Mouse (Mus musculus) stomach, embryonic 14.5 days (tissue): ENCODE results near the gene Mib2. TPM values are rescaled to one million over a fixed set of nuclear protein-coding genes. Genes with fewer than 3 reads are reported as not detected.

Experiments
- ATAC-seq: fragments of 200-750 bp; cut with Nextera tagmentation; 2 replicates; pipeline ENCODE4 v1.8.0; 2017; ENCODE audit warnings: low read depth, moderate TSS enrichment; ENCODE audit not compliant: insufficient number of reproducible peaks, insufficient read depth, low FRiP score
- H3K27ac ChIP-seq: fragments of 300-500 bp; sonication (generic); 2 replicates; pipeline ENCODE4 v1.5.1; 2014; ENCODE audit warnings: mild to moderate bottlenecking, low read length, moderate library complexity, mixed read lengths
- H3K27me3 ChIP-seq: fragments of 300-500 bp; sonication (generic); 2 replicates; pipeline ENCODE4 v1.6.1; 2014; ENCODE audit warnings: low read length, control low read depth, mixed read lengths; ENCODE audit not compliant: control insufficient read depth, insufficient read depth
- H3K36me3 ChIP-seq: fragments of 300-500 bp; sonication (generic); 2 replicates; pipeline ENCODE4 v1.6.1; 2014; ENCODE audit warnings: mild to moderate bottlenecking, control low read depth, low read length, moderate library complexity, mixed read lengths; ENCODE audit not compliant: control insufficient read depth, insufficient read depth
- H3K4me1 ChIP-seq: fragments of 300-500 bp; sonication (generic); 2 replicates; pipeline ENCODE4 v1.6.1; 2014; ENCODE audit warnings: low read length, control low read depth, mixed read lengths; ENCODE audit not compliant: control insufficient read depth, insufficient read depth
- H3K4me2 ChIP-seq: fragments of 300-500 bp; sonication (generic); replicated peaks from 2 replicates; pipeline ENCODE4 v1.6.1; 2014; ENCODE audit warnings: low read depth, low read length, control low read depth
- H3K4me3 ChIP-seq: fragments of 300-500 bp; sonication (generic); 2 replicates; pipeline ENCODE4 v1.5.1; 2014; ENCODE audit warnings: low read depth, low read length, control low read depth
- H3K9ac ChIP-seq: fragments of 300-500 bp; sonication (generic); replicated peaks from 2 replicates; pipeline ENCODE4 v1.6.1; 2014; ENCODE audit warnings: low read depth, mild to moderate bottlenecking, control low read depth, low read length, moderate library complexity, mixed read lengths
- H3K9me3 ChIP-seq: fragments of 300-500 bp; sonication (generic); 2 replicates; pipeline ENCODE4 v1.6.1; 2016; ENCODE audit warnings: low read depth, low read length, control low read depth; ENCODE audit not compliant: control insufficient read depth
- WGBS: fragments of 180-500 bp; shearing (Covaris S2); extraction: QIAGEN DNeasy Blood & Tissue Kit; methylation state at CpG from one replicate; pipeline ENCODE4 v1.1.7; 2014; 5-methylcytosine and 5-hydroxymethylcytosine counted together
- polyA plus RNA-seq: library from polyadenylated mRNA; unstranded; fragments of >200 nt; fragmentation: Nextera tagmentation; extraction: Ambion mirVana; gene quantifications from 2 replicates; pipeline ENCODE4 v1.2.1, GENCODE M21; 2014

Mib2 gene
- polyA plus RNA-seq, 1 experiment from 2014 or later: 18.9 TPM

- H3K4me1 ChIP-seq: 0 out of 2 replicates have a peak, but pooled peaks cover 3% of the 10 kb centered on the region
- ATAC-seq: no peak
Measured at GRCm38 (mm10) chr4:155700425-155700824, 31.4 kb upstream of the Mib2 start.

DNA sequence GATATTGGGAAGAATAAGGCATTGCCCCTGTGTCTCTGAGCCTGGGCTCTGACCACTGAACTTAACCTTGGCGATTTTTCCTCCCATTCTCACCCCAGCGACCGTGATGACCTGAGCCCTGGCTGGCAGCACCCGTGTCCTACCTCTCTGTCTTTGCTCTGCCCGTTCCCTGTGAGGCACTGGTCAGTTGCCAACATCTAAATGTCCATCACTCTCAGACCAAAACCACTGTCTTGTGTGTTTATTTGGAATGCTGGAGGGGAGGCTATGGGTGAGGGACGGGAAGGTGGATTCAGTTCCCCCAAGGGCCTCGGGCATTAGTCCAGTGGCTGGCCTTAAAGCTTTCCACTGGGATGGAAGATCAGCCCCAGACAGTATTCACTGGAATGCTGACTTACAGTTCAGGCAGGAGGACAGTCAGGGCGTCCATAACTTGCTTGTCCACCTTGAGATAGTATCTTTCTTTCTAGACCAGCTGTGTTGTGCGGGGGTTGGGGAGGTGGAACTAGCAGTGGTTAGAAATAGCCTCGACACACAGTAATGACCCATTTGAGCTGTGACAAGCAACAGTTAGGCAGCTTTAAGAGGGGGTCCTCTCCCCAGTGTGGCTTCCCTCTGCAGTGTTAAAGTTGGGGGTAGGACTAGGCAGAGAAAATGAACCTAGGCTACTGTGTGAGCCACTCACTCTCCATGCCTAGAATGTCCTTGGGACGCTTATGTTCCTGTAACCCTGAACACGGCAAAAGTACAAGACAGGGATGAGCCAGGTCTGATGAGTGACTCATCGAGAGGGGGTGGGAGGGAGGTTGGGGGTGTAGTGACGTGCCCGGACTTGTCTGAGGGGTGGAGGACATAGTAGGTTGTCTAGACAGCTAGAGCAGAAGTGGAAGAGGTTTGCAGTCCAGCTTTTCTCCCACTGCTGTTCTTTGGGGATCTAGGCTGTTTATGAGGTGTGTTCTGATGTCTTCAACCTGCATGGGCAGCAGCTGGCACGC, 27.6 kb upstream of the Mib2 start:
- Histone ChIP-seq H3K27me3 (no peaks in the 10 kb centered on the region), H3K27ac (no peak overlapping the region), H3K9me3 (no peaks in the 10 kb centered on the region), H3K4me2 (0 out of 2 replicates have a peak overlapping the region, but pooled peaks have one; percentile 81), H3K4me1 (0 out of 2 replicates have a peak, but pooled peaks cover 6% of the 10 kb centered on the region), H3K9ac (no peak overlapping the region), H3K4me3 (no peak overlapping the region), H3K36me3 (no peaks in the 10 kb centered on the region)
- WGBS: 65% methylated on average over 16 of the region's 16 CpGs
- no peak for ATAC-seq

More at GRCm38 (mm10) chr4:155700425-155700824, 31.4 kb upstream of the Mib2 start:
- Histone ChIP-seq H3K4me3 (no peak overlapping the region), H3K9me3 (no peaks in the 10 kb centered on the region), H3K36me3 (no peaks in the 10 kb centered on the region), H3K4me2 (no peak overlapping the region), H3K27ac (no peak overlapping the region), H3K9ac (no peak overlapping the region), H3K27me3 (no peaks in the 10 kb centered on the region)

DNA sequence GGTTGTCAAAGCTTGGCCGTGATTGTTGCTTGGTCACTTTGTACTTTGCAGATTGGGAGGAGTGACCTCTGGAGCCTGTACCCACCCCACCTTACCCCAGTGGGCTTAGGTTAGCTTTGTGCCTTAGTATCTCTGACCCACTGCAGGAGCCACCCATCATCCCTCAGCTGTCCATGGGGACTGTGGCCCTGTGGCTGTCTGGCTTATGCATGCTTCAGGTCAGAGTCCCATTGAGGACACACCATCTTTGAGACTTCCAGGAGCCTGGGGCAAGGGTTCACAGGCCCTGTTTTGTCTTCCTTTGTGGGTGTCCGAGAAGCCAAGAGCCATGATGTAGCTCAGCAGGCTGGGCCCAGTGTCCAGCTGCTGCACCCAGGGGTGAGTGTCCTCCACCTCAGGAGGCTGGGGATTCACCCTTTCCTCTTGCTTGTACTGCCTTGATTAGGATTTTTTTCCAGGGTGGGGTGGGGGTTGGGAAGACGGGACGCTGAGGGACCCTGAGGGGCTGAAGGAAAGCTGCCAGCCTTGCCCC, 26.6 kb upstream of the Mib2 start:
- Histone ChIP-seq H3K9me3 (no peaks in the 10 kb centered on the region), H3K4me3 (peak overlapping the region; percentile 66), H3K4me1 (0 out of 2 replicates have a peak, but pooled peaks cover 6% of the 10 kb centered on the region), H3K36me3 (no peaks in the 10 kb centered on the region), H3K27ac (no peak overlapping the region), H3K27me3 (no peaks in the 10 kb centered on the region), H3K9ac (no peak overlapping the region), H3K4me2 (peak overlapping the region; percentile 81)
- no peak for ATAC-seq
- WGBS: 85% methylated on average over 4 of the region's 4 CpGs

DNA sequence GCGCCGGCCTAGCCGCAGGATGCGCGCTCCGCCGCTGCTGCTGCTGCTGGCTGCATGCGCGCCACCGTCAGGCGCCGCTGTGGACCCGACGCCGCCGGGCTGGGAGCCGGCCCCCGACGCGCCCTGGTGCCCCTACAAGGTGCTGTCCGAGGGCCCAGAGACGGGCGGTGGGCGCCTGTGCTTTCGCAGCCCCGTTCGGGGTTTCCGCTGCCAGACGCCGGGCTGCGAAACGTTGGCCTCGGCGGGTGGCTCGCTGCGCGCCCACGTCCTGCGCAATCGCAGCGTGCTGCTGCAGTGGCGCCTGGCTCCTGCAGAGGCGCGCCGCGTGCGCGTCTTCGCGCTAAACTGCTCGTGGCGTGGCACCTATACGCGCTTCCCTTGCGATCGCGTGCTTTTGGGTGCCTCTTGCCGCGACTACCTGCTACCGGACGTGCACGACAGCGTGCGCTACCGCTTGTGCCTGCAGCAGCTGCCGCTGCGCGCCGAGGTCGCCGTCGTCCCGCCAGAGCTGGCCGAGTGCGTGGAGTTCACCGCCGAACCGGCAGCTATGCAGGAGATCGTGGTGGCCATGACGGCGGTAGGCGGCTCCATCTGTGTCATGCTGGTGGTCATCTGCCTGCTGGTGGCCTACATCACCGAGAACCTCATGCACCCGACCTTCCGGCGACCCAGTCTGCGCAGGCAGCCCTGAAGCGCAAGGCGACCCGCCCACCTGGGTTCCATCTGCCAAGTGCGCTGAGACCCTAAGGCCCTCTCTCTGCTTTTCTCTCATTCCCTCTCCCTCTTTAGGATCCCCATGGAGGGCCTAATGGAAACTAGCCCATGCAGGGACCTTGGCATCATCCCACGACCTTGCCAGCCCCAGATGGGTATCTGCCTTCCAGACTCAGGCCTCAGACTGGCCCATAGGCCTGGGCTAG, 25.7 kb upstream of the Mib2 start:
- no peaks in the 10 kb centered on the region for H3K27me3 ChIP-seq

GRCm38 (mm10) chr4:155694111-155694481, 25.1 kb upstream of the Mib2 start, which contains the start of gene Fndc10:
Gene Fndc10 (plus strand): TSS chr4:155694342.
- peak within 1 kb of the TSS; percentile 81 for H3K4me2 ChIP-seq
- peak within 1 kb of the TSS; percentile 66 for H3K4me3 ChIP-seq
- no peaks in the 10 kb centered on the region for H3K9me3 ChIP-seq
- peak within 1 kb of the TSS; percentile 52; the same call in 1 of the 2 replicates for H3K27ac ChIP-seq
- peak within 1 kb of the TSS; percentile 47 for H3K9ac ChIP-seq
- no peaks in the 10 kb centered on the region for H3K36me3 ChIP-seq
- WGBS: under 1% methylated on average over 33 of the region's 47 CpGs
- 0 out of 2 replicates have a peak, but pooled peaks cover 6% of the 10 kb centered on the region for H3K4me1 ChIP-seq
- ATAC-seq: peak; percentile 80
- no peaks in the 10 kb centered on the region for H3K27me3 ChIP-seq

More for the DNA sequence above, 25.7 kb upstream of the Mib2 start:
- H3K36me3 ChIP-seq: no peaks in the 10 kb centered on the region
- under 1% methylated on average over 91 of the region's 92 CpGs for WGBS
- peak overlapping the region; percentile 47 for H3K9ac ChIP-seq
- H3K27ac ChIP-seq: peak overlapping the region; percentile 52; the same call in 1 of the 2 replicates
- 0 out of 2 replicates have a peak, but pooled peaks cover 6% of the 10 kb centered on the region for H3K4me1 ChIP-seq
- H3K4me2 ChIP-seq: peak overlapping the region; percentile 81
- no peaks in the 10 kb centered on the region for H3K9me3 ChIP-seq
- peak; percentile 64; the same call in 1 of the 2 replicates for ATAC-seq
- peak overlapping the region; percentile 66 for H3K4me3 ChIP-seq

DNA sequence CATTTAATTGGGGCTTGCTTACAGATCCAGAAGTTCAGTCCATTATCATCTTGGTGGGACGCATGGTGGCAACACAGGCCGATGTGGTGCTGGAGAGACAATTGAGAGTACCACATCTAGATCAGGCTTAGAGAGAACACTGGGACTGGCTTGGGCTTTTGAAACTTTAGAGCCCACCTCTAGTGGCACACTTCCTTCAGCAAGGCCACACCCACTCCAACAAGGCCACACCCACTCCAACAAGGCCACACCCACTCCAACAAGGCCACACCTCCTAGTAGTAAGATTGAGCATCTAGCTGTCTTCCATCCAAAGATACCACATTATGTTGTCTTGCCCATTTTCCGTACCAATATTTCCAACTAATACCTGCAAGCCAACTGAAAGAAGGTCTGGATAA, 23.4 kb upstream of the Mib2 start:
- no peaks in the 10 kb centered on the region for H3K27me3 ChIP-seq
- no peak overlapping the region for H3K9ac ChIP-seq
- H3K9me3 ChIP-seq: no peaks in the 10 kb centered on the region
- no peak for ATAC-seq
- 0 out of 2 replicates have a peak, but pooled peaks cover 6% of the 10 kb centered on the region for H3K4me1 ChIP-seq
- no peaks in the 10 kb centered on the region for H3K36me3 ChIP-seq
- WGBS: 90% methylated on average over 3 of the region's 3 CpGs
- H3K4me3 ChIP-seq: no peak overlapping the region
- no peak overlapping the region for H3K27ac ChIP-seq
- no peak overlapping the region for H3K4me2 ChIP-seq

GRCm38 (mm10) chr4:155690571-155691375, 21.8 kb upstream of the Mib2 start:
- no peak for ATAC-seq
- 84% methylated on average over 12 of the region's 12 CpGs for WGBS
- H3K9me3 ChIP-seq: no peaks in the 10 kb centered on the region

More at GRCm38 (mm10) chr4:155690571-155691375, 21.8 kb upstream of the Mib2 start:
- no peak overlapping the region for H3K27ac ChIP-seq
- no peak overlapping the region for H3K4me3 ChIP-seq
- no peak overlapping the region for H3K4me2 ChIP-seq
- H3K36me3 ChIP-seq: no peaks in the 10 kb centered on the region
- H3K9ac ChIP-seq: no peak overlapping the region
- 0 out of 2 replicates have a peak, but pooled peaks cover 6% of the 10 kb centered on the region for H3K4me1 ChIP-seq
- H3K27me3 ChIP-seq: no peaks in the 10 kb centered on the region
